Mouse (Mus musculus) MEL (cell line): ENCODE data around the gene Slc5a4b. TPM values are rescaled to one million over a fixed set of nuclear protein-coding genes. Genes with fewer than 3 reads are reported as not detected.

ENCODE experiments used
- DNase-seq: peaks from one replicate; pipeline ENCODE4 v3.0.0; 2011; ENCODE audit warnings: low read depth, low spot score
- H3K27ac ChIP-seq: 2 replicates; pipeline ENCODE4 v1.5.1; 2012; ENCODE audit warnings: low read depth, mild to moderate bottlenecking, control low read depth, low read length, moderate library complexity; ENCODE audit not compliant: control insufficient read depth
- H3K27me3 ChIP-seq, 2 experiments: fragments of 150-350 bp in 1 of 2; sonication (generic) in 1 of 2; 2 replicates each; pipeline ENCODE4 v1.6.1; 2012; ENCODE audit warnings: low read length in 2 of 2, mild to moderate bottlenecking in 2 of 2, improper control_type of control experiment in 1 of 2, moderate library complexity in 1 of 2; ENCODE audit not compliant: insufficient read depth in 2 of 2, control insufficient read depth in 1 of 2
- H3K36me3 ChIP-seq, 2 experiments: 2 replicates each; pipeline ENCODE4 v1.6.1; 2012 to 2014; ENCODE audit warnings: low read length in 2 of 2, improper control_type of control experiment in 1 of 2, inconsistent platforms in 1 of 2, mild to moderate bottlenecking in 1 of 2; ENCODE audit not compliant: insufficient read depth in 2 of 2, control insufficient read depth in 1 of 2
- H3K4me1 ChIP-seq, 2 experiments: fragments of 150-350 bp in 1 of 2; sonication (generic) in 1 of 2; 2 replicates each; pipeline ENCODE4 v1.6.1; 2012; ENCODE audit warnings: low read length in 2 of 2, improper control_type of control experiment in 1 of 2, mild to moderate bottlenecking in 1 of 2; ENCODE audit not compliant: insufficient read depth in 2 of 2, control insufficient read depth in 1 of 2
- H3K4me3 ChIP-seq, 2 experiments: fragments of 150-350 bp in 1 of 2; sonication (generic) in 1 of 2; 2 replicates each; pipeline ENCODE4 v1.5.1; 2012; ENCODE audit warnings: low read depth in 2 of 2, low read length in 2 of 2, mild to moderate bottlenecking in 2 of 2, moderate library complexity in 2 of 2, control low read depth in 1 of 2, improper control_type of control experiment in 1 of 2; ENCODE audit not compliant: control insufficient read depth in 1 of 2, insufficient read depth in 1 of 2
- H3K79me2 ChIP-seq: 2 replicates; pipeline ENCODE4 v1.6.1; 2012; ENCODE audit warnings: mild to moderate bottlenecking, low read length, moderate library complexity; ENCODE audit not compliant: control insufficient read depth, poor library complexity, insufficient read depth
- H3K9ac ChIP-seq: 2 replicates; pipeline ENCODE4 v1.6.1; 2012; ENCODE audit warnings: low read depth, mild to moderate bottlenecking, control low read depth, low read length, moderate library complexity; ENCODE audit not compliant: control insufficient read depth, poor library complexity, severe bottlenecking
- H3K9me3 ChIP-seq: fragments of 150-350 bp; sonication (generic); replicated peaks from 2 replicates; pipeline ENCODE4 v1.6.1; 2012; ENCODE audit warnings: mild to moderate bottlenecking, low read length, improper control_type of control experiment, moderate library complexity; ENCODE audit not compliant: insufficient read depth
- BHLHE40 ChIP-seq: IDR thresholded peaks from 2 replicates; pipeline ENCODE4 v1.6.1; 2012; ENCODE audit warnings: low read depth, mild to moderate bottlenecking, inconsistent platforms, low read length, improper control_type of control experiment, borderline replicate concordance
- CHD1 ChIP-seq: IDR thresholded peaks from 2 replicates; pipeline ENCODE4 v1.6.1; 2012; ENCODE audit warnings: low read depth, mild to moderate bottlenecking, inconsistent platforms, low read length, improper control_type of control experiment
- CHD2 ChIP-seq: IDR thresholded peaks from 2 replicates; pipeline ENCODE4 v1.6.1; 2011; ENCODE audit warnings: low read length, improper control_type of control experiment
- CTCF ChIP-seq, 3 experiments: IDR thresholded peaks in 2 of 3; conservative IDR thresholded peaks in 1 of 3; 2 replicates each; pipeline ENCODE4 v1.5.1; 2011 to 2012; ENCODE audit warnings: low read length in 3 of 3, low read depth in 2 of 3, mild to moderate bottlenecking in 2 of 3, improper control_type of control experiment in 1 of 3, inconsistent platforms in 1 of 3, mixed read lengths in 1 of 3, moderate library complexity in 1 of 3; ENCODE audit not compliant: control insufficient read depth in 1 of 3, insufficient read depth in 1 of 3, poor library complexity in 1 of 3, severe bottlenecking in 1 of 3
- ELF1 ChIP-seq: IDR thresholded peaks from 2 replicates; pipeline ENCODE4 v1.6.1; 2014; ENCODE audit warnings: low read depth, mild to moderate bottlenecking, inconsistent platforms, low read length, improper control_type of control experiment, moderate library complexity
- ETS1 ChIP-seq: IDR thresholded peaks from 2 replicates; pipeline ENCODE4 v1.6.1; 2012; ENCODE audit warnings: low read depth, mild to moderate bottlenecking, inconsistent platforms, low read length, improper control_type of control experiment, moderate library complexity
- GABPA ChIP-seq: IDR thresholded peaks from 2 replicates; pipeline ENCODE4 v1.6.1; 2012; ENCODE audit warnings: low read depth, mild to moderate bottlenecking, inconsistent platforms, low read length, improper control_type of control experiment, moderate library complexity
- GATA1 ChIP-seq: IDR thresholded peaks from 2 replicates; pipeline ENCODE4 v1.6.1; 2011; ENCODE audit warnings: low read depth, low read length, improper control_type of control experiment
- MEF2A ChIP-seq: IDR thresholded peaks from 2 replicates; pipeline ENCODE4 v1.6.1; 2014; ENCODE audit warnings: low read depth, mild to moderate bottlenecking, inconsistent platforms, low read length, improper control_type of control experiment; ENCODE audit not compliant: poor library complexity, insufficient replicate concordance, severe bottlenecking; ENCODE audit errors: extremely low read depth
- MXI1 ChIP-seq: IDR thresholded peaks from 2 replicates; pipeline ENCODE4 v1.6.1; 2011; ENCODE audit warnings: mild to moderate bottlenecking, low read depth, low read length, improper control_type of control experiment
- MYB ChIP-seq: IDR thresholded peaks from 2 replicates; pipeline ENCODE4 v1.6.1; 2011; ENCODE audit warnings: mild to moderate bottlenecking, low read depth, low read length, improper control_type of control experiment
- MYC ChIP-seq: IDR thresholded peaks from 2 replicates; pipeline ENCODE4 v1.6.1; 2011; ENCODE audit warnings: low read depth, mild to moderate bottlenecking, low read length, improper control_type of control experiment, moderate library complexity
- NELFE ChIP-seq: IDR thresholded peaks from 2 replicates; pipeline ENCODE4 v1.6.1; 2011; ENCODE audit warnings: low read depth, low read length, improper control_type of control experiment
- POLR2AphosphoS5 ChIP-seq: IDR thresholded peaks from 2 replicates; pipeline ENCODE4 v1.6.1; 2012; ENCODE audit warnings: low read depth, borderline replicate concordance, mild to moderate bottlenecking, inconsistent platforms, low read length, moderate library complexity, mixed read lengths
- RAD21 ChIP-seq: IDR thresholded peaks from 2 replicates; pipeline ENCODE4 v1.6.1; 2011; ENCODE audit warnings: mild to moderate bottlenecking, low read depth, low read length, improper control_type of control experiment
- SIN3A ChIP-seq: IDR thresholded peaks from 2 replicates; pipeline ENCODE4 v1.6.1; 2012; ENCODE audit warnings: low read length, improper control_type of control experiment, inconsistent platforms
- SMC3 ChIP-seq: IDR thresholded peaks from 2 replicates; pipeline ENCODE4 v1.6.1; 2011; ENCODE audit warnings: low read depth, low read length, improper control_type of control experiment
- TAL1 ChIP-seq: IDR thresholded peaks from 2 replicates; pipeline ENCODE4 v1.6.1; 2012; ENCODE audit warnings: mild to moderate bottlenecking, inconsistent platforms, low read length, moderate library complexity, mixed read lengths
- TCF12 ChIP-seq: IDR thresholded peaks from 2 replicates; pipeline ENCODE4 v1.6.1; 2014; ENCODE audit warnings: low read depth, mild to moderate bottlenecking, inconsistent platforms, low read length, improper control_type of control experiment, moderate library complexity
- USF2 ChIP-seq, 2 experiments: IDR thresholded peaks; 2 replicates each; pipeline ENCODE4 v1.6.1; 2011 to 2012; ENCODE audit warnings: improper control_type of control experiment in 2 of 2, low read length in 2 of 2, borderline replicate concordance in 1 of 2, inconsistent platforms in 1 of 2, low read depth in 1 of 2, mild to moderate bottlenecking in 1 of 2; ENCODE audit not compliant: insufficient read depth in 1 of 2
- ZC3H11A ChIP-seq: IDR thresholded peaks from 2 replicates; pipeline ENCODE4 v1.6.1; 2012; ENCODE audit warnings: low read depth, mild to moderate bottlenecking, inconsistent platforms, low read length, improper control_type of control experiment
- ZKSCAN1 ChIP-seq: IDR thresholded peaks from 2 replicates; pipeline ENCODE4 v1.6.1; 2012; ENCODE audit warnings: low read depth, mild to moderate bottlenecking, inconsistent platforms, low read length, improper control_type of control experiment, moderate library complexity
- ZMIZ1 ChIP-seq: IDR thresholded peaks from 2 replicates; pipeline ENCODE4 v1.6.1; 2012; ENCODE audit warnings: low read depth, mild to moderate bottlenecking, inconsistent platforms, low read length, improper control_type of control experiment, moderate library complexity
- polyA plus RNA-seq, 2 experiments: library from polyadenylated mRNA; stranded (reverse) in 1 of 2; unstranded in 1 of 2; fragments of >175 nt in 1 of 2; fragments of >200 nt in 1 of 2; gene quantifications; 2 replicates each; pipeline versions ENCODE4 v1.2.1 to v1.2.4; 2012; ENCODE audit warnings: low replicate concordance in 2 of 2, low read depth in 1 of 2; ENCODE audit not compliant: insufficient read length in 2 of 2, insufficient read depth in 1 of 2, missing spikeins in 1 of 2
- total RNA-seq: library from RNA; depleted of rRNA; stranded (reverse); fragments of 300-350 nt; gene quantifications from 2 replicates; pipeline ENCODE4 v1.2.3, GENCODE M21; 2012

The Slc5a4b gene
- total and polyA plus RNA-seq, 3 experiments = 0.03 TPM; not detected in 2

GRCm38 (mm10) chr10:76048967-76049366 lies 61.8 kb downstream of the Slc5a4b start:
- Histone ChIP-seq H3K79me2 (no peaks in the 10 kb centered on the region), H3K27me3 (no peaks in the 10 kb centered on the region; a peak in 1 of 4 replicates), H3K4me1 (no peaks in the 10 kb centered on the region), H3K36me3 (no peaks in the 10 kb centered on the region), H3K9me3 (no peaks in the 10 kb centered on the region), H3K4me3 (no peak overlapping the region), H3K27ac (no peak overlapping the region), H3K9ac (no peak overlapping the region)
- TF ChIP-seq ZMIZ1 (no peak), SIN3A (no peak), POLR2AphosphoS5 (no peak), MXI1 (no peak), RAD21 (no peak), ETS1 (no peak), ZC3H11A (no peak), ELF1 (no peak), SMC3 (no peak), GABPA (no peak), CHD2 (no peak), CTCF (IDR thresholded peaks at IDR 0.05 in 2 of 3, conservative IDR thresholded peaks at IDR 0.05 in 1 of 3; ENCODE audit: control insufficient read depth in 1 of 3, insufficient read depth in 1 of 3, low read depth in 2 of 3, low read length in 3 of 3, poor library complexity in 1 of 3, severe bottlenecking in 1 of 3) (no peak), USF2 (IDR thresholded peaks at IDR 0.05; ENCODE audit: borderline replicate concordance in 1 of 2, insufficient read depth in 1 of 2, low read depth in 1 of 2, low read length in 2 of 2) (no peak)
- DNase-seq = no peak

GRCm38 (mm10) chr10:76047182-76047869 lies 63.4 kb downstream of the Slc5a4b start:
- TF ChIP-seq NELFE (no peak), TCF12 (no peak), CHD2 (no peak), CTCF (IDR thresholded peaks at IDR 0.05 in 2 of 3, conservative IDR thresholded peaks at IDR 0.05 in 1 of 3; ENCODE audit: control insufficient read depth in 1 of 3, insufficient read depth in 1 of 3, low read depth in 2 of 3, low read length in 3 of 3, poor library complexity in 1 of 3, severe bottlenecking in 1 of 3) (no peak), SMC3 (no peak), ELF1 (no peak), MYB (no peak), ZKSCAN1 (no peak), GATA1 (no peak), CHD1 (no peak), BHLHE40 (no peak), MYC (no peak), TAL1 (no peak), MEF2A (no peak)
- Histone ChIP-seq H3K9ac (no peak overlapping the region), H3K9me3 (no peaks in the 10 kb centered on the region), H3K79me2 (no peaks in the 10 kb centered on the region), H3K27me3 (no peaks in the 10 kb centered on the region; a peak in 1 of 4 replicates), H3K4me3 (no peak overlapping the region), H3K4me1 (no peaks in the 10 kb centered on the region), H3K27ac (no peak overlapping the region), H3K36me3 (no peaks in the 10 kb centered on the region)
- no peak for DNase-seq
